Mouse (Mus musculus) heart, embryonic 15.5 days (tissue): ENCODE data around the gene Itpkb. TPM values are rescaled to one million over a fixed set of nuclear protein-coding genes. Genes with fewer than 3 reads are reported as not detected.

Experiments used
- ATAC-seq: fragments of 200-750 bp; cut with Nextera tagmentation; replicated peaks from 2 replicates; pipeline ENCODE4 v1.8.0; 2017; ENCODE audit warnings: low read depth, moderate TSS enrichment; ENCODE audit not compliant: insufficient number of reproducible peaks, insufficient read depth, low FRiP score
- H3K27ac ChIP-seq: fragments of 300-500 bp; sonication (generic); 2 replicates; pipeline ENCODE4 v1.5.1; 2015; ENCODE audit warnings: mild to moderate bottlenecking, inconsistent platforms
- H3K27me3 ChIP-seq: fragments of 300-500 bp; sonication (generic); 2 replicates; pipeline ENCODE4 v1.6.1; 2015; ENCODE audit warnings: inconsistent platforms
- H3K36me3 ChIP-seq: fragments of 300-500 bp; sonication (generic); 2 replicates; pipeline ENCODE4 v1.6.1; 2015; ENCODE audit warnings: mild to moderate bottlenecking, inconsistent platforms
- H3K4me1 ChIP-seq: fragments of 300-500 bp; sonication (generic); replicated peaks from 2 replicates; pipeline ENCODE4 v1.6.1; 2015; ENCODE audit warnings: inconsistent platforms
- H3K4me2 ChIP-seq: fragments of 300-500 bp; sonication (generic); 2 replicates; pipeline ENCODE4 v1.6.1; 2015; ENCODE audit warnings: inconsistent platforms, mild to moderate bottlenecking, moderate library complexity
- H3K4me3 ChIP-seq: fragments of 300-500 bp; sonication (generic); 2 replicates; pipeline ENCODE4 v1.5.1; 2015; ENCODE audit warnings: mild to moderate bottlenecking, inconsistent platforms
- H3K9ac ChIP-seq: fragments of 300-500 bp; sonication (generic); 2 replicates; pipeline ENCODE4 v1.6.1; 2015; ENCODE audit warnings: mild to moderate bottlenecking, inconsistent platforms
- H3K9me3 ChIP-seq: fragments of 300-500 bp; sonication (generic); replicated peaks from 2 replicates; pipeline ENCODE4 v1.6.1; 2016; ENCODE audit warnings: inconsistent platforms
- WGBS: fragments of 180-500 bp; shearing (Covaris S2); methylation state at CpG from one replicate; pipeline ENCODE4 v1.1.7; 2015; ENCODE audit warnings: mixed read lengths; 5-methylcytosine and 5-hydroxymethylcytosine counted together
- polyA plus RNA-seq: library from polyadenylated mRNA; unstranded; fragments of >200 nt; fragmentation: Nextera tagmentation; extraction: Ambion mirVana; gene quantifications from 2 replicates; pipeline ENCODE4 v1.2.1, GENCODE M21; 2015

Gene Itpkb
- polyA plus RNA-seq, 1 experiment from 2014 or later: 6.1 TPM

GRCm38 (mm10) chr1:180458274-180458673, 128.0 kb downstream of the Itpkb start:
- H3K9me3 ChIP-seq: no peaks in the 10 kb centered on the region
- ATAC-seq: no peak
- H3K27ac ChIP-seq: no peak overlapping the region
- no peaks in the 10 kb centered on the region for H3K36me3 ChIP-seq
- no peak overlapping the region for H3K4me2 ChIP-seq
- WGBS: 44% methylated on average over 6 of the region's 6 CpGs
- no peak overlapping the region for H3K9ac ChIP-seq
- no peak overlapping the region for H3K4me3 ChIP-seq
- H3K4me1 ChIP-seq: peaks cover 14% of the 10 kb centered on the region
- H3K27me3 ChIP-seq: peaks cover 15% of the 10 kb centered on the region

GRCm38 (mm10) chr1:180458680-180459079, 128.4 kb downstream of the Itpkb start:
- Histone ChIP-seq H3K27me3 (peaks cover 15% of the 10 kb centered on the region), H3K4me2 (no peak overlapping the region), H3K4me3 (no peak overlapping the region), H3K27ac (no peak overlapping the region), H3K9ac (no peak overlapping the region), H3K9me3 (no peaks in the 10 kb centered on the region), H3K4me1 (peaks cover 14% of the 10 kb centered on the region), H3K36me3 (no peaks in the 10 kb centered on the region)
- WGBS: 23% methylated on average over 3 of the region's 3 CpGs
- ATAC-seq: no peak; the same call in 1 of the 2 replicates

GRCm38 (mm10) chr1:180460721-180461120, 130.4 kb downstream of the Itpkb start:
- WGBS: 53% methylated on average over 5 of the region's 5 CpGs

GRCm38 (mm10) chr1:180462396-180462795, 132.1 kb downstream of the Itpkb start:
- peaks cover 14% of the 10 kb centered on the region for H3K4me1 ChIP-seq
- H3K36me3 ChIP-seq: no peaks in the 10 kb centered on the region
- no peak for ATAC-seq
- 51% methylated on average over 5 of the region's 5 CpGs for WGBS
- peaks cover 6% of the 10 kb centered on the region; the same call in 1 of the 2 replicates for H3K27me3 ChIP-seq
- H3K4me3 ChIP-seq: no peak overlapping the region
- peak overlapping the region; percentile 22 for H3K4me2 ChIP-seq
- H3K27ac ChIP-seq: peak overlapping the region; percentile 28; the same call in 1 of the 2 replicates
- no peak overlapping the region for H3K9ac ChIP-seq
- no peaks in the 10 kb centered on the region for H3K9me3 ChIP-seq

More at GRCm38 (mm10) chr1:180460721-180461120, 130.4 kb downstream of the Itpkb start:
- ATAC-seq: no peak
- no peaks in the 10 kb centered on the region for H3K9me3 ChIP-seq
- H3K4me2 ChIP-seq: no peak overlapping the region
- H3K4me3 ChIP-seq: no peak overlapping the region
- no peak overlapping the region for H3K9ac ChIP-seq
- peaks cover 12% of the 10 kb centered on the region; the same call in 1 of the 2 replicates for H3K27me3 ChIP-seq
- H3K36me3 ChIP-seq: no peaks in the 10 kb centered on the region
- no peak overlapping the region for H3K27ac ChIP-seq
- peaks cover 14% of the 10 kb centered on the region for H3K4me1 ChIP-seq

- Histone ChIP-seq H3K9ac (no peak overlapping the region), H3K36me3 (no peaks in the 10 kb centered on the region), H3K4me1 (peaks cover 14% of the 10 kb centered on the region), H3K4me2 (no peak overlapping the region), H3K27ac (no peak overlapping the region), H3K9me3 (no peaks in the 10 kb centered on the region), H3K27me3 (peaks cover 6% of the 10 kb centered on the region; the same call in 1 of the 2 replicates), H3K4me3 (no peak overlapping the region)
- ATAC-seq: no peak
- 85% methylated on average over 5 of the region's 5 CpGs for WGBS
These were observed 132.7 kb downstream of the Itpkb start for GRCm38 (mm10) chr1:180462983-180463475.

- 83% methylated on average over 5 of the region's 5 CpGs for WGBS
- no peak overlapping the region for H3K9ac ChIP-seq
- H3K27me3 ChIP-seq: no peaks in the 10 kb centered on the region; the same call in 1 of the 2 replicates
- no peaks in the 10 kb centered on the region for H3K36me3 ChIP-seq
- ATAC-seq: no peak
- no peaks in the 10 kb centered on the region for H3K9me3 ChIP-seq
- no peak overlapping the region for H3K27ac ChIP-seq
- H3K4me3 ChIP-seq: no peak overlapping the region
- no peak overlapping the region for H3K4me2 ChIP-seq
- H3K4me1 ChIP-seq: peaks cover 14% of the 10 kb centered on the region
These were observed 134.1 kb downstream of the Itpkb start for GRCm38 (mm10) chr1:180464357-180464756.

- H3K27ac ChIP-seq: no peak overlapping the region
- H3K9ac ChIP-seq: no peak overlapping the region
- H3K4me3 ChIP-seq: no peak overlapping the region
- no peaks in the 10 kb centered on the region; the same call in 1 of the 2 replicates for H3K27me3 ChIP-seq
- no peak for ATAC-seq
- no peaks in the 10 kb centered on the region for H3K36me3 ChIP-seq
- WGBS: 63% methylated on average over 5 of the region's 5 CpGs
- peaks cover 14% of the 10 kb centered on the region for H3K4me1 ChIP-seq
- H3K9me3 ChIP-seq: no peaks in the 10 kb centered on the region
- H3K4me2 ChIP-seq: no peak overlapping the region
These were observed 135.3 kb downstream of the Itpkb start for GRCm38 (mm10) chr1:180465620-180466019.

- peaks cover 2% of the 10 kb centered on the region for H3K4me1 ChIP-seq
- no peaks in the 10 kb centered on the region for H3K9me3 ChIP-seq
- H3K4me3 ChIP-seq: no peak overlapping the region
- no peak overlapping the region for H3K27ac ChIP-seq
- H3K27me3 ChIP-seq: peaks cover 5% of the 10 kb centered on the region
- ATAC-seq: no peak
- H3K9ac ChIP-seq: no peak overlapping the region
- no peak overlapping the region for H3K4me2 ChIP-seq
- H3K36me3 ChIP-seq: no peaks in the 10 kb centered on the region
- 85% methylated on average over 4 of the region's 4 CpGs for WGBS
These were observed 137.7 kb downstream of the Itpkb start for GRCm38 (mm10) chr1:180468004-180468403.

GRCm38 (mm10) chr1:180473566-180473965, 143.3 kb downstream of the Itpkb start:
- Histone ChIP-seq H3K4me2 (no peak overlapping the region), H3K4me3 (no peak overlapping the region), H3K36me3 (no peaks in the 10 kb centered on the region), H3K9me3 (no peaks in the 10 kb centered on the region), H3K27ac (no peak overlapping the region), H3K4me1 (no peaks in the 10 kb centered on the region), H3K9ac (no peak overlapping the region), H3K27me3 (peaks cover 46% of the 10 kb centered on the region)
- ATAC-seq: no peak

Other genes with a start within 250 kb of the Itpkb start
- 55.3 and 66.7 TPM in 2 replicates for gene Coq8a, start 130.9 kb upstream of the Itpkb start, polyA plus RNA-seq
- 14.9 and 17.4 TPM in 2 replicates for gene Psen2, start 67.0 kb upstream of the Itpkb start, polyA plus RNA-seq
- 0.85 and 0.86 TPM in 2 replicates for gene Stum, start 153.0 kb downstream of the Itpkb start, polyA plus RNA-seq
- 69.2 and 88.7 TPM in 2 replicates for gene Parp1, start 238.4 kb downstream of the Itpkb start, polyA plus RNA-seq